Mouse (Mus musculus): ENCODE measurements at regions not wholly inside any gene's neighbourhood (a gene's known extent, or its start where the extent isn't known, plus 50 kb on each side); places are given as distances from the start of the nearest gene placed in this dataset.
"Not testable (repeated sequence)": the region's sequence is repeated elsewhere in the genome, so short reads cannot be mapped to it uniquely, and the experiment has no call there.

DNA sequence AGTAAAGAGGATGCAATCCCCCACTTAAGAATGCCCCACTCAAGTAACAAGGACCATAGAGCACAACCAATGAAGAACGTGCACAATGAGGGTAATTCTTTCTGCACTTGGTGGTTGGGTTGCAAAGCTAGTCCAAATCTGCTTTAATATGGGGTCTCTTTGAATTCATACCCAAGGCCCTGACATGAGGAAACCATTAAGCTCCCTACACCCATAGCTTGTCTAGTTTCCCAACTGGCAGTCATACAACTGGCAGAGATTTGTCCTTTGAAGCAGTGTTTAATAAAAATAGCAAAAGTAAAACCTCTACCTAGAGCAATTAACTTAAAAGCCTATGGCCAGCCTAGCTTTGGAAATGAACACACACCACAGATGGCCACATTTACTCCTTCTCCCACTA is 411.0 kb upstream of the Cdh5 start:
- no peak overlapping the region for H3K9ac ChIP-seq (replicated peaks; ENCODE audit: low read depth, low read length)
- H3K36me3 ChIP-seq (ENCODE audit: control insufficient read depth, insufficient read depth, low read length): no peaks in the 10 kb centered on the region
- WGBS: 97% methylated on average over 1 of the region's 1 CpGs
- H3K4me3 ChIP-seq (ENCODE audit: low read depth, low read length): no peak overlapping the region
- H3K27ac ChIP-seq (ENCODE audit: low read length): no peak overlapping the region
- no peak for ATAC-seq (ENCODE audit: insufficient number of reproducible peaks, insufficient read depth, low FRiP score, low read depth)
- H3K4me1 ChIP-seq (ENCODE audit: control insufficient read depth, insufficient read depth, low read length): no peaks in the 10 kb centered on the region
- no peaks in the 10 kb centered on the region for H3K27me3 ChIP-seq (ENCODE audit: control insufficient read depth, insufficient read depth, low read length)
- H3K4me2 ChIP-seq (replicated peaks; ENCODE audit: low read depth, low read length): no peak overlapping the region
- no peaks in the 10 kb centered on the region for H3K9me3 ChIP-seq (ENCODE audit: control insufficient read depth, low read depth, low read length)

GRCm38 (mm10) chr8:103693531-103693930 is 407.9 kb upstream of the Cdh5 start:
- no peaks in the 10 kb centered on the region for H3K9me3 ChIP-seq (ENCODE audit: control insufficient read depth, low read depth, low read length)
- ATAC-seq (ENCODE audit: insufficient number of reproducible peaks, insufficient read depth, low FRiP score, low read depth): no peak
- no peak overlapping the region for H3K4me3 ChIP-seq (ENCODE audit: low read depth, low read length)
- H3K4me2 ChIP-seq (replicated peaks; ENCODE audit: low read depth, low read length): no peak overlapping the region
- no peak overlapping the region for H3K9ac ChIP-seq (replicated peaks; ENCODE audit: low read depth, low read length)
- no peaks in the 10 kb centered on the region for H3K27me3 ChIP-seq (ENCODE audit: control insufficient read depth, insufficient read depth, low read length)
- H3K27ac ChIP-seq (ENCODE audit: low read length): no peak overlapping the region
- H3K4me1 ChIP-seq (ENCODE audit: control insufficient read depth, insufficient read depth, low read length): no peaks in the 10 kb centered on the region
- no peaks in the 10 kb centered on the region for H3K36me3 ChIP-seq (ENCODE audit: control insufficient read depth, insufficient read depth, low read length)
- 94% methylated on average over 8 of the region's 8 CpGs for WGBS

DNA sequence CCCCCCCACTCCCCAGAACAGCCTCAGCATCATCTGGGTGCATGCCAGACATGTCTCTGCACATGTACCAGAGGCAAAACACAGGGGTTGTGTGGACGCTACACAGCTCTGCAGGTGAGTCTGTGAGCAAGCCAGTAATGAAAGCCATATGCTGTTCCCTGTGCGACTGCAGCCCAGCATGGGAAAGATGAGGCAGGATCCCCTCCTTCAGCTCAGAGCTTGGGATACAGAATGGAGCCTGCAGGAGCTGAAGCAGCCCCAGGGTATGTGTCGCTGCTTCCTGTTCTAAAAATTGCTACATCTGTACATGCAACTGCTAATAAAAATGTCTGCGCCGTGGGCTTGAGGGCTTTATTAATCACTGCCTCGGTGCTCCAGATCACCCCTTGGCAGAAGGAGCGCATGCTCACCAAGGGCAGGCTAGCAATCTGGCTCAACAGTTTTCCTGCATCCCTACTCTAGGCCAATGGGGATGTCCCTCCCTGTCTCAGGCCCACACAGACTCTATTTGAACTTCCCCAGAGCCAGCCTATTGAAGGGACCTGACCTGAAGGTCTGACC is 407.0 kb upstream of the Cdh5 start:
- Histone ChIP-seq H3K36me3 (ENCODE audit: control insufficient read depth, insufficient read depth, low read length) (no peaks in the 10 kb centered on the region), H3K4me3 (ENCODE audit: low read depth, low read length) (no peak overlapping the region), H3K27ac (ENCODE audit: low read length) (no peak overlapping the region), H3K27me3 (ENCODE audit: control insufficient read depth, insufficient read depth, low read length) (no peaks in the 10 kb centered on the region), H3K9me3 (ENCODE audit: control insufficient read depth, low read depth, low read length) (no peaks in the 10 kb centered on the region), H3K4me2 (replicated peaks; ENCODE audit: low read depth, low read length) (no peak overlapping the region), H3K4me1 (ENCODE audit: control insufficient read depth, insufficient read depth, low read length) (no peaks in the 10 kb centered on the region), H3K9ac (replicated peaks; ENCODE audit: low read depth, low read length) (no peak overlapping the region)
- 76% methylated on average over 7 of the region's 7 CpGs for WGBS
- ATAC-seq (ENCODE audit: insufficient number of reproducible peaks, insufficient read depth, low FRiP score, low read depth): no peak

- WGBS: 90% methylated on average over 1 of the region's 1 CpGs
- Histone ChIP-seq H3K4me2 (replicated peaks; ENCODE audit: low read depth, low read length) (no peak overlapping the region), H3K4me1 (ENCODE audit: control insufficient read depth, insufficient read depth, low read length) (no peaks in the 10 kb centered on the region), H3K9me3 (ENCODE audit: control insufficient read depth, low read depth, low read length) (no peaks in the 10 kb centered on the region), H3K9ac (replicated peaks; ENCODE audit: low read depth, low read length) (no peak overlapping the region), H3K27ac (ENCODE audit: low read length) (no peak overlapping the region), H3K36me3 (ENCODE audit: control insufficient read depth, insufficient read depth, low read length) (no peaks in the 10 kb centered on the region), H3K4me3 (ENCODE audit: low read depth, low read length) (no peak overlapping the region), H3K27me3 (ENCODE audit: control insufficient read depth, insufficient read depth, low read length) (no peaks in the 10 kb centered on the region)
- ATAC-seq (ENCODE audit: insufficient number of reproducible peaks, insufficient read depth, low FRiP score, low read depth): no peak
These were observed 402.4 kb upstream of the Cdh5 start for GRCm38 (mm10) chr8:103699016-103699520.

- 47% methylated on average over 2 of the region's 2 CpGs for WGBS
- no peak for ATAC-seq (ENCODE audit: insufficient number of reproducible peaks, insufficient read depth, low FRiP score, low read depth)
- Histone ChIP-seq H3K36me3 (ENCODE audit: control insufficient read depth, insufficient read depth, low read length) (no peaks in the 10 kb centered on the region), H3K4me3 (ENCODE audit: low read depth, low read length) (no peak overlapping the region), H3K27me3 (ENCODE audit: control insufficient read depth, insufficient read depth, low read length) (no peaks in the 10 kb centered on the region), H3K4me1 (ENCODE audit: control insufficient read depth, insufficient read depth, low read length) (no peaks in the 10 kb centered on the region), H3K27ac (ENCODE audit: low read length) (no peak overlapping the region), H3K9me3 (ENCODE audit: control insufficient read depth, low read depth, low read length) (peaks cover 3% of the 10 kb centered on the region; the same call in 1 of the 2 replicates), H3K4me2 (replicated peaks; ENCODE audit: low read depth, low read length) (no peak overlapping the region), H3K9ac (replicated peaks; ENCODE audit: low read depth, low read length) (no peak overlapping the region)
These were observed 399.2 kb upstream of the Cdh5 start for GRCm38 (mm10) chr8:103702236-103702635.

DNA sequence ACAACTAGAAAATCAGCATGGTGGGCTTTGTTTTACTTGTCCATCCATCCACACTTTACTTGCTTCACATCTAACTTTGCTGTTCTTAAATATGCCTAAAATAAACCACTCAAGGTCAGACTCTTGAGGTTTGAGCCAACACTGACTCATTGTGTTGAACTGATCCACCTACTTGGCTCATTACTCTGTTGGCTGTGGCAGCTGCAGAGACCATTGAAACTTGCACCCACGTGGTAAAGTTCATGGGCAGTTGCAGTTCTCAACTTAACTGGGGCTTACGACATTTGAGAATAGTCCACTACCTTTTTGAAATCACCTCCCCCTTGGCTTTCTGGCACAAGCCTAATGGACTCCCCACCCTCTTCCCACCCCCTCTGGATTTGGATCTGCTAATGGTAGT is 395.3 kb upstream of the Cdh5 start:
- H3K9me3 ChIP-seq (ENCODE audit: control insufficient read depth, low read depth, low read length): peaks cover 3% of the 10 kb centered on the region; the same call in 1 of the 2 replicates
- ATAC-seq (ENCODE audit: insufficient number of reproducible peaks, insufficient read depth, low FRiP score, low read depth): no peak
- H3K9ac ChIP-seq (replicated peaks; ENCODE audit: low read depth, low read length): no peak overlapping the region
- H3K4me3 ChIP-seq (ENCODE audit: low read depth, low read length): no peak overlapping the region
- no peak overlapping the region for H3K27ac ChIP-seq (ENCODE audit: low read length)
- 83% methylated on average over 2 of the region's 2 CpGs for WGBS
- H3K4me1 ChIP-seq (ENCODE audit: control insufficient read depth, insufficient read depth, low read length): no peaks in the 10 kb centered on the region
- H3K27me3 ChIP-seq (ENCODE audit: control insufficient read depth, insufficient read depth, low read length): no peaks in the 10 kb centered on the region
- H3K4me2 ChIP-seq (replicated peaks; ENCODE audit: low read depth, low read length): no peak overlapping the region
- no peaks in the 10 kb centered on the region for H3K36me3 ChIP-seq (ENCODE audit: control insufficient read depth, insufficient read depth, low read length)

DNA sequence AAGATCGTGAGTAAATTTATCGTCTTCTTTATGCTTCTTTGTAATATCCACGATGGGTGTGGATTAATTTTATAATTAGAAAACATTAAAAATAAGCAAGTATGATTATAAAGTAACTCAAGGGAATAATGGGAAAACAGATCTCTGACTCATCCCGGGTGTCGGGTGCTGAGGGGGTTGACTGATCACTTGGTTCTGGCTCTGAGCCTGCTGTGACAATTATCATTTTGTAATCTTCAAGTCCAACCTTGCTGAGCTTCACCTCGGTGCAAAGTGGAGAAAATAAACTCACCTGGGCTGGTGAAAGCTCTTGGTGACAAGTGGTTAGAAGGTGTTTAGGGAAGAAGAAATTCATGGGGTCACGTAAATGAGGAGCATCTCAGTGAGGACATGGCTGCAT is 390.6 kb upstream of the Cdh5 start:
- not testable (repeated sequence) for H3K4me3 ChIP-seq (ENCODE audit: low read depth, low read length); H3K4me1 ChIP-seq (ENCODE audit: control insufficient read depth, insufficient read depth, low read length); ATAC-seq (ENCODE audit: insufficient number of reproducible peaks, insufficient read depth, low FRiP score, low read depth); H3K27ac ChIP-seq (ENCODE audit: low read length); H3K9ac ChIP-seq (replicated peaks; ENCODE audit: low read depth, low read length); H3K36me3 ChIP-seq (ENCODE audit: control insufficient read depth, insufficient read depth, low read length); H3K9me3 ChIP-seq (ENCODE audit: control insufficient read depth, low read depth, low read length); H3K4me2 ChIP-seq (replicated peaks; ENCODE audit: low read depth, low read length); H3K27me3 ChIP-seq (ENCODE audit: control insufficient read depth, insufficient read depth, low read length)
- WGBS: 87% methylated on average over 7 of the region's 7 CpGs

DNA sequence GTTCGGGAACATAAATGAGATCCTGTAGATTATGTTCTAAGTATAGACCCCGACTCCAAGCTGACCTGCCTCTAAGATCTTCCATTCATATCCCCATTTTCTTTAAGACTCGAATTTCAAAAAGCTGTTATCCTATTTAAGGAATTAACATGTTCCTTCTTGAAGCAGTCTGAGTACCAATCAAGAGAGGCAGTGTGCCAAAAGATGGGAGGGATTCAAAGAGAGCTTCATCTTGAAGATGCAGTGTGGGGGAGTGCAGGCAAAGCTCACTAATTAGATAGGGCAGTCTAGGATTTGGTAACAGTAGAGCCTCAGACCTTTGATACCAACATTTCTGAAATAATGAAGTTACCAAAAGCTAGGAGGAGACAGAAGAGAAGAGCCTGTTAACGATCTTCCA is 383.7 kb upstream of the Cdh5 start:
- no peaks in the 10 kb centered on the region for H3K36me3 ChIP-seq (ENCODE audit: control insufficient read depth, insufficient read depth, low read length)
- H3K27me3 ChIP-seq (ENCODE audit: control insufficient read depth, insufficient read depth, low read length): no peaks in the 10 kb centered on the region
- H3K27ac ChIP-seq (ENCODE audit: low read length): no peak overlapping the region
- no peak overlapping the region for H3K9ac ChIP-seq (replicated peaks; ENCODE audit: low read depth, low read length)
- H3K9me3 ChIP-seq (ENCODE audit: control insufficient read depth, low read depth, low read length): no peaks in the 10 kb centered on the region
- WGBS: 73% methylated on average over 4 of the region's 4 CpGs
- H3K4me3 ChIP-seq (ENCODE audit: low read depth, low read length): no peak overlapping the region
- no peak overlapping the region for H3K4me2 ChIP-seq (replicated peaks; ENCODE audit: low read depth, low read length)
- no peaks in the 10 kb centered on the region for H3K4me1 ChIP-seq (ENCODE audit: control insufficient read depth, insufficient read depth, low read length)
- no peak for ATAC-seq (ENCODE audit: insufficient number of reproducible peaks, insufficient read depth, low FRiP score, low read depth)

DNA sequence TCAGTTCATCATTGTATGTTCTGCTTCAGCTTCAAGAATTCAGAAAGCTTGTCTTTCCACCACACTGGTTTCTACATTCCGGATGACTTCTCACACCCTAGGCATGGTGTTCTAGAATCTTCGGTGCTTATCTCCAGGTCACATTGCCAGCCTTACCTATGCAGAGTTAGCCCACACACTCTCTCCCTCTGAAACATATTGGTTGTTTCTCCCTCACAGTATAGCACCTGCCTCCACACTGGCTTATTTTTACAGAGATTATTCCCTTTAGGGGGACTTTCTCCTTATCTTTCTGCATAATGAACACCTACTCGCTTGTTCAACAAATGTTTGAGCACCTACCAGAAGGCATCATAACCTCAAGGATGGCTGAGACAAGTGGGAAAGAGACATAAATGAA is 368.0 kb upstream of the Cdh5 start:
- no peak for ATAC-seq (ENCODE audit: insufficient number of reproducible peaks, insufficient read depth, low FRiP score, low read depth)
- Histone ChIP-seq H3K4me2 (replicated peaks; ENCODE audit: low read depth, low read length) (no peak overlapping the region), H3K27ac (ENCODE audit: low read length) (no peak overlapping the region), H3K4me1 (ENCODE audit: control insufficient read depth, insufficient read depth, low read length) (no peaks in the 10 kb centered on the region), H3K27me3 (ENCODE audit: control insufficient read depth, insufficient read depth, low read length) (no peaks in the 10 kb centered on the region), H3K9me3 (ENCODE audit: control insufficient read depth, low read depth, low read length) (no peaks in the 10 kb centered on the region), H3K9ac (replicated peaks; ENCODE audit: low read depth, low read length) (no peak overlapping the region), H3K36me3 (ENCODE audit: control insufficient read depth, insufficient read depth, low read length) (no peaks in the 10 kb centered on the region), H3K4me3 (ENCODE audit: low read depth, low read length) (no peak overlapping the region)
- WGBS: 85% methylated on average over 3 of the region's 3 CpGs
